Mouse (Mus musculus): Measurements from ENCODE around the gene Gm36028.

Gm36028 gene

GRCm38 (mm10) chr16:37861029-37861428, at the start of gene Gm36028:
Gene Gm36028, minus strand, starts transcription at chr16:37861146.
- DNase-seq (ENCODE audit: low spot score), result no peak

DNA sequence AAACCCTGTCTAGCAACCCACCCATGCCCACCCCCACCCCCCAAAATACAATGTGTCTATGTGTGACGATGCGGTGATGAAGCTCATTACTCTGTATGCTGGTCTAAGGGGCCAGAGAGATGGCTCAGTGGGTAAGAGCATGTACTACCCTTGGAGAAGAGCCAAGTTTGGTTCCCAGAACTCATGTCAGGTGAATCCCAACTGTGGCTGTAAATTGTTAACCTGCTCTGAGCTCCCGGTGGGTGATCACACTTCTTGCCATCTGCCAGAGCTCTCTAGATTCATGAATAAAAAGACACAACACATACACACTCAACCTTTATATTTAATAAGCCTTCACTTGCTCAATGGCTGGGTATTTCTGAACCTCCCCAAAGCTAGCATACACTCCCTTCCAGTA, 45.5 kb upstream of the Gm36028 start:
- no peak for DNase-seq (ENCODE audit: low spot score)

- DNase-seq (ENCODE audit: low spot score), result no peak
Observed at GRCm38 (mm10) chr16:37901318-37901717, 40.4 kb upstream of the Gm36028 start.

DNA sequence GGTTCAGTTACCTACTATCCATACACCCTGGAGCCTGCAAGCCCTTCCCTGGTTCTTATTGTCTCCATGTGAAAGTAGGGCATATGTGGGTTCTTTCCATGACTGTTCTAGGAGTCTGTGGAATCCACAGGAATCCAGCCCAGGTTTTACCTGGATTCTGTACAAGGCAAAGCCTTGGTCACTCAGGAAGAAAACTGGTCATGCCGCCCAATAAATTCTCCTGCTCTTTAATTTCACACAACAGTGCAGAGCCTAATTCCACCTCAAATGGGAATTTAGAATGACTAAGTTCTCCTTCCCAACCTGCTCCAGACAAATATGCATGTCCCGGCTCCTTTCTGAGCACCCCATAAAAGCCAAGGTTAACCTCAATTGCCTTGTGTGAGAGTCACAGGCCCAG, 38.4 kb upstream of the Gm36028 start:
- DNase-seq (ENCODE audit: low spot score), result no peak

GRCm38 (mm10) chr16:37898790-37899189, 37.8 kb upstream of the Gm36028 start:
- no peak for DNase-seq (ENCODE audit: low spot score)

- DNase-seq (ENCODE audit: low spot score), result no peak
Observed at GRCm38 (mm10) chr16:37893942-37894341, 33.0 kb upstream of the Gm36028 start.

GRCm38 (mm10) chr16:37893381-37893780, 32.4 kb upstream of the Gm36028 start:
- DNase-seq (ENCODE audit: low spot score), result no peak

DNA sequence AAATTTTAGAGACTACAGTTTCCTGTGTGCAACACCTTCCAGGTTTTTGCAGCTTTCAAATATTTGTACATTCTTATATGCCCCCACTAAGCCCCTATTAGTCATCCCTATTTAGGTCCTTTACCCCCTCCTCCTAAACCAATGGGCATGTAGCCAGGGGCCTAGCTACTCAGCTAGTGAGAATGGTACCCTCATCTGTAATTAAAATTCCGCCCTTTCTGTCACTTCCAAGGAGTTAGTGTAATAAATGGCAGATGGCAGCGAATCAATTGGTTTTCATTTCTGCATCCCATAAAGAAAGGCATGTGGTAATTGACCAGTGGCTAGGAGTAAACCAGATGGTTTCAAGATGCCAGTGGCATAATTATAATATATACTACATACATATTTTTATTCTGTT, 31.7 kb upstream of the Gm36028 start:
- no peak for DNase-seq (ENCODE audit: low spot score)

GRCm38 (mm10) chr16:37888986-37889385, 28.0 kb upstream of the Gm36028 start:
- DNase-seq (ENCODE audit: low spot score), result no peak

GRCm38 (mm10) chr16:37881168-37881567, 20.2 kb upstream of the Gm36028 start:
- no peak for DNase-seq (ENCODE audit: low spot score)

- no peak for DNase-seq (ENCODE audit: low spot score)
Observed at GRCm38 (mm10) chr16:37879750-37880419, 18.9 kb upstream of the Gm36028 start.

DNA sequence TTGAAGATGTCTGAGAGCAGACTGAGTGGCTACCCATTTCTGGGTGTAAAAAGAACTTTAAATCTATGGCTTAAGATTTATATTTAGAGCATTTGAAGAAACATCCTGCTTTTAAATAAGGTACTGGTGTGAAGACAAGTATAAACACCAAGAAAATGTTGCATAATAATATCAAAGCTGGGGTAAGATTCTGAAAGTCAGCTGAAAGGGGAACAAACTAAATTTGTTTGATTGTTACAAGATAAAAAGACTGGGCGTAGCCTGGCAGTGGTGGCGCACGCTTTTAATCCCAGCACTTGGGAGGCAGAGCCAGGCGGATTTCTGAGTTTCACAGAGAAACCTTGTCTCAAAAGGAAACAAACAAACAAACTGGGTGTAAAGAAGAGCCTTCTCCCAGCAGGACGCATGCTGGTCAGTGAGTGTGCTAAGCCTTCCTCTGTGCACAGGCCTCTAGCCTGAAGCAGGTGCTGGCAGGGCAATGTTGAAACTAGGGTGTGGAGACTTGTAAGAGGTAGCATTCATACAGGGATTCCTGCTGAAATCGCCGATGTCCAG, 18.1 kb upstream of the Gm36028 start:
- no peak for DNase-seq (ENCODE audit: low spot score)

- DNase-seq (ENCODE audit: low spot score), result no peak
Observed at GRCm38 (mm10) chr16:37877406-37877805, 16.5 kb upstream of the Gm36028 start.

DNA sequence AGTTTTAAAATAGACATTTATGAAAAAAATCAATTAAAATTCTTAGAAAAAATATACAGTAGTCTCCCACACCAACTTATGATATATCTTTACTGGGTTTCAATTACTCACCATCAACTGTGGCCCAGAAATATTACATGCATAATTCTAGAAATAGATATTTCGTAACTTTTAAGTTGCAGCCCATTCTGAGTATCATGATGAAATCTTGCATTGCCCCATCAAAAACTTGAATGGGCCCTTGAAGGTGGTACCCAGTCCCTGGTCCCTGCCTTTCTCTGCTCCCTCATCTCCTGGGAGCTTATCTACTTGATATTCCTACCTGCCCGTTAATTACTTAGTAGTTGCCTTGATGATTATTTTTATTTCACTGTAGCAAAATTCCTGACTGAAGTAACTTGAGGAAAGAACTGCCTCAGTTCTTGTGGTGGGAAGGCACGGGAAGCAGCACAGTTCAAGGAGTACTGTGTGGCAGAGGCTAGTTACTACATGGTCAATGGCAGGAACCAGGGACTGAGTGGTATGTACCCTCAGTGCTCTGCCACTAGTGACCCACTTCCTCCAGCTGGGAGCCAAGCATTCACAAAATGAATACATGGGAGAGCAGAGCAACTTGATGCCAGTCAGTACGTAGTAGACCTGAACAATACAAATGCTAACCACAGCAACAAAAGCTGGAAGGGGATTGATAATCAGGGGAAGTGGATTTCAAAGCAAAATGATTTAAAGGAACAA, 13.7 kb upstream of the Gm36028 start:
- DNase-seq (ENCODE audit: low spot score), result no peak

DNA sequence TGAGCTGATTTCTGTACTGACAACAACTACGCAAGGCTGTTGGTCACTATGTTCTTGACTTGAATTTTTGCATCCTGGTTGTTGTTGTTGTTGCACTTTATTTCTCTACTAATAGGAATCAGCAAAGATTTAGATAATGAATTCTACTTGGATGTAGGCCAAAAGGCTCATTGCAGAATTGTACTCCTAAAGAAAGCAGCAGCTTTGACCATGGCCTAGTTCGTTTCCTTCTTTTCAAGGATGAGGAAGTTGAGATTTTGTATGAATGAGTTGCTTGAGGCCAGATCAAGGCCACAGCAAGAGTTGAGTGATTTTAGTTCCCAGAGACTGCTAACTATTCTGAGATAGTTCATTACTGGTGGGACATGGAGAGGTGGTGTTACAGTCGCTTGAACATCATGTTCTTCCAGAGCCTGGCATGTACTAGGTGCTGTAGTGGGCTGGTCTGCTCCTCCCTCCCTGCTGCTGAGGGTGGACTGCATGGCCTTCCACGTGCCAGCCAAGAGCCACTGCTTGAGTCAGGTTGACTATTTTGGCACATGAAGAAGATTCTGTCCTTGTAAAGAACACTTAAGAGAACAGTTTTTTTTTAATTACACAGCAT, 10.3 kb upstream of the Gm36028 start:
- DNase-seq (ENCODE audit: low spot score), result no peak

GRCm38 (mm10) chr16:37869470-37870231, 8.7 kb upstream of the Gm36028 start:
- DNase-seq (ENCODE audit: low spot score), result no peak

GRCm38 (mm10) chr16:37868506-37869469, 7.8 kb upstream of the Gm36028 start:
- DNase-seq (ENCODE audit: low spot score), result peak; percentile 21

- DNase-seq (ENCODE audit: low spot score), result peak; percentile 53
Observed at GRCm38 (mm10) chr16:37867791-37868505, 7.0 kb upstream of the Gm36028 start, which contains the start of gene Lrrc58. Gene Lrrc58, plus strand, starts transcription at chr16:37868389.

GRCm38 (mm10) chr16:37865841-37866240, 4.9 kb upstream of the Gm36028 start:
- DNase-seq (ENCODE audit: low spot score), result no peak

GRCm38 (mm10) chr16:37863876-37864275, 2.9 kb upstream of the Gm36028 start:
- DNase-seq (ENCODE audit: low spot score), result no peak

All from urinary bladder, postnatal 10 days (tissue).